Mouse (Mus musculus): ENCODE measurements at regions not wholly inside any gene's neighbourhood (a gene's known extent, or its start where the extent isn't known, plus 50 kb on each side); places are given as distances from the start of the nearest gene placed in this dataset.

GRCm38 (mm10) chr7:51722420-51722819, 100.6 kb downstream of the Slc17a6 start:
- Histone ChIP-seq H3K9me3 (no peaks in the 10 kb centered on the region), H3K27me3 (no peaks in the 10 kb centered on the region), H3K4me2 (replicated peaks) (no peak overlapping the region), H3K9ac (replicated peaks) (no peak overlapping the region), H3K4me3 (replicated peaks) (no peak overlapping the region), H3K27ac (no peak overlapping the region), H3K36me3 (no peaks in the 10 kb centered on the region), H3K4me1 (replicated peaks) (no peaks in the 10 kb centered on the region)
- 81% methylated on average over 5 of the region's 5 CpGs for whole genome bisulfite sequencing
- no peak for ATAC-seq

GRCm38 (mm10) chr7:51723955-51724354, 102.1 kb downstream of the Slc17a6 start:
- ATAC-seq = no peak
- Histone ChIP-seq H3K27ac (no peak overlapping the region), H3K4me2 (replicated peaks) (no peak overlapping the region), H3K36me3 (no peaks in the 10 kb centered on the region), H3K4me1 (replicated peaks) (no peaks in the 10 kb centered on the region), H3K9me3 (no peaks in the 10 kb centered on the region), H3K4me3 (replicated peaks) (no peak overlapping the region), H3K9ac (replicated peaks) (no peak overlapping the region), H3K27me3 (no peaks in the 10 kb centered on the region)
- 89% methylated on average over 5 of the region's 5 CpGs for WGBS

- no peaks in the 10 kb centered on the region for H3K36me3 ChIP-seq
- ATAC-seq = peak; percentile 77
- H3K4me2 ChIP-seq (replicated peaks) = no peak overlapping the region
- peaks cover 22% of the 10 kb centered on the region for H3K4me1 ChIP-seq (replicated peaks)
- no peaks in the 10 kb centered on the region for H3K9me3 ChIP-seq
- H3K27me3 ChIP-seq = no peaks in the 10 kb centered on the region
- WGBS = 53% methylated on average over 2 of the region's 2 CpGs
- H3K27ac ChIP-seq = peak overlapping the region; percentile 77
- no peak overlapping the region for H3K9ac ChIP-seq (replicated peaks)
- no peak overlapping the region for H3K4me3 ChIP-seq (replicated peaks)
These were observed 114.5 kb downstream of the Slc17a6 start for GRCm38 (mm10) chr7:51736285-51736684.

GRCm38 (mm10) chr7:51739590-51739989, 117.8 kb downstream of the Slc17a6 start:
- H3K4me1 ChIP-seq (replicated peaks) = peaks cover 22% of the 10 kb centered on the region
- no peaks in the 10 kb centered on the region for H3K9me3 ChIP-seq
- peak overlapping the region; percentile 78 for H3K27ac ChIP-seq
- no peak overlapping the region for H3K9ac ChIP-seq (replicated peaks)
- H3K27me3 ChIP-seq = no peaks in the 10 kb centered on the region
- H3K4me2 ChIP-seq (replicated peaks) = no peak overlapping the region
- no peaks in the 10 kb centered on the region for H3K36me3 ChIP-seq
- WGBS = 38% methylated on average over 5 of the region's 5 CpGs
- H3K4me3 ChIP-seq (replicated peaks) = no peak overlapping the region
- peak; percentile 47; the same call in 1 of the 2 replicates for ATAC-seq

- WGBS = 90% methylated on average over 5 of the region's 5 CpGs
- Histone ChIP-seq H3K4me1 (replicated peaks) (peaks cover 16% of the 10 kb centered on the region), H3K9me3 (no peaks in the 10 kb centered on the region), H3K27ac (peak overlapping the region; percentile 78), H3K36me3 (no peaks in the 10 kb centered on the region), H3K4me3 (replicated peaks) (no peak overlapping the region), H3K9ac (replicated peaks) (no peak overlapping the region), H3K27me3 (no peaks in the 10 kb centered on the region), H3K4me2 (replicated peaks) (no peak overlapping the region)
- ATAC-seq = peak; percentile 51
These were observed 119.1 kb downstream of the Slc17a6 start for GRCm38 (mm10) chr7:51740928-51741327.

GRCm38 (mm10) chr7:51742720-51743119, 119.1 kb upstream of the Gas2 start:
- no peak for ATAC-seq
- H3K27me3 ChIP-seq = no peaks in the 10 kb centered on the region
- H3K9me3 ChIP-seq = no peaks in the 10 kb centered on the region
- H3K4me1 ChIP-seq (replicated peaks) = peaks cover 9% of the 10 kb centered on the region
- no peaks in the 10 kb centered on the region for H3K36me3 ChIP-seq
- H3K4me2 ChIP-seq (replicated peaks) = no peak overlapping the region
- H3K4me3 ChIP-seq (replicated peaks) = no peak overlapping the region
- no peak overlapping the region for H3K9ac ChIP-seq (replicated peaks)
- WGBS = 84% methylated on average over 2 of the region's 2 CpGs
- peak overlapping the region; percentile 48; the same call in 1 of the 2 replicates for H3K27ac ChIP-seq

GRCm38 (mm10) chr7:51745598-51745997, 116.2 kb upstream of the Gas2 start:
- no peak for ATAC-seq
- no peak overlapping the region for H3K27ac ChIP-seq
- no peaks in the 10 kb centered on the region for H3K36me3 ChIP-seq
- no peak overlapping the region for H3K4me3 ChIP-seq (replicated peaks)
- no peaks in the 10 kb centered on the region for H3K27me3 ChIP-seq
- WGBS = 77% methylated on average over 3 of the region's 3 CpGs
- no peaks in the 10 kb centered on the region for H3K9me3 ChIP-seq
- H3K9ac ChIP-seq (replicated peaks) = no peak overlapping the region
- H3K4me2 ChIP-seq (replicated peaks) = no peak overlapping the region
- H3K4me1 ChIP-seq (replicated peaks) = peaks cover 24% of the 10 kb centered on the region

- H3K36me3 ChIP-seq = no peaks in the 10 kb centered on the region
- peak; percentile 95 for ATAC-seq
- no peaks in the 10 kb centered on the region for H3K27me3 ChIP-seq
- no peaks in the 10 kb centered on the region for H3K9me3 ChIP-seq
- H3K4me1 ChIP-seq (replicated peaks) = peaks cover 31% of the 10 kb centered on the region
- H3K9ac ChIP-seq (replicated peaks) = peak overlapping the region; percentile 46
- peak overlapping the region; percentile 97 for H3K27ac ChIP-seq
- H3K4me3 ChIP-seq (replicated peaks) = peak overlapping the region; percentile 26
- peak overlapping the region; percentile 54 for H3K4me2 ChIP-seq (replicated peaks)
- 12% methylated on average over 10 of the region's 10 CpGs for WGBS
These were observed 113.0 kb upstream of the Gas2 start for GRCm38 (mm10) chr7:51748633-51749303.

- WGBS = 26% methylated on average over 14 of the region's 14 CpGs
- no peaks in the 10 kb centered on the region for H3K36me3 ChIP-seq
- no peaks in the 10 kb centered on the region for H3K27me3 ChIP-seq
- peaks cover 36% of the 10 kb centered on the region for H3K4me1 ChIP-seq (replicated peaks)
- H3K4me3 ChIP-seq (replicated peaks) = peak overlapping the region; percentile 26
- peak overlapping the region; percentile 54 for H3K4me2 ChIP-seq (replicated peaks)
- H3K9me3 ChIP-seq = no peaks in the 10 kb centered on the region
- peak overlapping the region; percentile 97 for H3K27ac ChIP-seq
- peak; percentile 76 for ATAC-seq
- H3K9ac ChIP-seq (replicated peaks) = peak overlapping the region; percentile 46
These were observed 112.3 kb upstream of the Gas2 start for GRCm38 (mm10) chr7:51749304-51750129.

GRCm38 (mm10) chr7:51750271-51750670, 111.5 kb upstream of the Gas2 start:
- Histone ChIP-seq H3K9me3 (no peaks in the 10 kb centered on the region), H3K4me2 (replicated peaks) (peak overlapping the region; percentile 54; the same call in 1 of the 2 replicates), H3K9ac (replicated peaks) (peak overlapping the region; percentile 46), H3K27ac (peak overlapping the region; percentile 97), H3K27me3 (no peaks in the 10 kb centered on the region), H3K4me1 (replicated peaks) (peaks cover 44% of the 10 kb centered on the region), H3K36me3 (no peaks in the 10 kb centered on the region), H3K4me3 (replicated peaks) (no peak overlapping the region)
- 90% methylated on average over 1 of the region's 1 CpGs for WGBS
- ATAC-seq = no peak

- Histone ChIP-seq H3K4me3 (replicated peaks) (no peak overlapping the region), H3K27me3 (no peaks in the 10 kb centered on the region), H3K27ac (peak overlapping the region; percentile 58; the same call in 1 of the 2 replicates), H3K9me3 (no peaks in the 10 kb centered on the region), H3K9ac (replicated peaks) (no peak overlapping the region), H3K4me1 (replicated peaks) (peaks cover 44% of the 10 kb centered on the region), H3K36me3 (no peaks in the 10 kb centered on the region), H3K4me2 (replicated peaks) (no peak overlapping the region)
- WGBS = 75% methylated on average over 11 of the region's 11 CpGs
- no peak for ATAC-seq
These were observed 108.8 kb upstream of the Gas2 start for GRCm38 (mm10) chr7:51753062-51753461.

- Histone ChIP-seq H3K36me3 (no peaks in the 10 kb centered on the region), H3K4me1 (replicated peaks) (peaks cover 38% of the 10 kb centered on the region), H3K9me3 (no peaks in the 10 kb centered on the region), H3K4me2 (replicated peaks) (no peak overlapping the region), H3K4me3 (replicated peaks) (no peak overlapping the region), H3K27ac (peak overlapping the region; percentile 85), H3K9ac (replicated peaks) (no peak overlapping the region), H3K27me3 (no peaks in the 10 kb centered on the region)
- 38% methylated on average over 13 of the region's 13 CpGs for WGBS
- peak; percentile 69 for ATAC-seq
These were observed 107.5 kb upstream of the Gas2 start for GRCm38 (mm10) chr7:51754208-51754888.
